ENCODE assay signal across 8 mouse cellular contexts in the genomic region with DNA sequence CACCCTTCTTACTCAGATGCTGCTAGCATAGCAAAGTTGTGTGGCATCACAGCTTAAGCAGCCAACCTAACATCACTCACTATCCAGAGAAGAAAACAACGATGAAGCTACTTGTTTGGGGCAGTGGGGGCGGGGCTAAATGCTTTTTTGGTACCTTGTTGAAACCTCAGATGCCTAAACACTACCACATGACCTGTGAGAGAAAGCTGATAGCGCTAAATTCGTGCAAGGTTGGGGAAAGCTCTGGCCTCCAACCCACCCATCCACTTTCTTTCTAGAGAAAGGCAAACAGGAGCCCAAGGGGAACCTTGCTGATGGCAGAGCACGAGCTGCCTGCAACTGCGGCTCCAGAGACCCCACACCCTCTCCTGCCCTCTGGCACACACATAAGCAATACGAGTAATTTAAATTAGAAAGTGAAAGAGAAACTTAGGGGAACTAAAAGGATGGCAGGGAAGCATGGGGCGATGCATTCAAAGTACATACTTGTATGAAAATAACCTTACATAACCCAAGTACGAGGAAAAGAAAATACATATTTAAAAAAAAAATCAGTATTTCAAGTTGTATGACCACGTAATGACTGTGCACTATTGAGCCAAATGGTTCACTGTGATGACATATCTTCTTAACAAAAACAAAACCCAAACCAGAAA. TPM values are rescaled to one million over a fixed set of nuclear protein-coding genes. Genes with fewer than 3 reads are reported as not detected.
DNase-seq lines count a peak whose midpoint lies in the region; ATAC-seq lines count a peak whose summit lies in the region.

No protein-coding gene starts in this region.

- H3K4me1 ChIP-seq in liver, embryonic 16.5 days (ENCODE audit: control insufficient read depth, low read depth, low read length): peaks cover 14% of the 10 kb centered on the region
- H3K4me1 ChIP-seq in stomach, embryonic 14.5 days (ENCODE audit: control insufficient read depth, insufficient read depth, low read length): peaks cover 17% of the 10 kb centered on the region

- H3K4me2 ChIP-seq in liver, embryonic 16.5 days (ENCODE audit: low read depth, low read length): peak overlapping the region; percentile 46
- no peak overlapping the region for H3K4me2 ChIP-seq in stomach, embryonic 14.5 days (replicated peaks; ENCODE audit: low read depth, low read length)

- H3K9ac ChIP-seq in liver, embryonic 16.5 days (ENCODE audit: low read depth, low read length): no peak overlapping the region; the same call in 1 of the 2 replicates
- no peak overlapping the region for H3K9ac ChIP-seq in stomach, embryonic 14.5 days (replicated peaks; ENCODE audit: low read depth, low read length)

- peak; percentile 60 for DNase-seq in gastrocnemius, adult 18-20 months (ENCODE audit: low spot score)
- no peak for DNase-seq in gastrocnemius, postnatal 10 days
- peak; percentile 77 for DNase-seq in CD4-positive, CD25-positive, alpha-beta regulatory T cell, adult 2 months (ENCODE audit: low read depth, low spot score)
- peak; percentile 27 to 49 for DNase-seq in gastrocnemius, adult 8-10 months (ENCODE audit: low spot score in 2 of 2)
- no peak for DNase-seq in MN1 (ENCODE audit: low spot score)
- DNase-seq in yolk sac, embryonic 10.5 days (ENCODE audit: low spot score): no peak

- no peaks in the 10 kb centered on the region for H3K27me3 ChIP-seq in liver, embryonic 16.5 days (ENCODE audit: control insufficient read depth, insufficient read depth, low read depth, low read length)
- H3K27me3 ChIP-seq in stomach, embryonic 14.5 days (ENCODE audit: control insufficient read depth, insufficient read depth, low read length): no peaks in the 10 kb centered on the region

- peak overlapping the region; percentile 32; the same call in 1 of the 2 replicates for H3K4me3 ChIP-seq in liver, embryonic 16.5 days (ENCODE audit: low read depth, low read length)
- H3K4me3 ChIP-seq in stomach, embryonic 14.5 days (ENCODE audit: low read depth, low read length): no peak overlapping the region

- H3K27ac ChIP-seq in liver, embryonic 16.5 days (ENCODE audit: low read length): no peak overlapping the region
- H3K27ac ChIP-seq in stomach, embryonic 14.5 days (ENCODE audit: low read length): peak overlapping the region; percentile 15; the same call in 1 of the 2 replicates

- 33% methylated on average over 10 of the region's 10 CpGs for WGBS in liver, embryonic 16.5 days (ENCODE audit: insufficient replicate concordance)
- WGBS in stomach, embryonic 14.5 days: 45% methylated on average over 10 of the region's 10 CpGs

- ATAC-seq in liver, embryonic 16.5 days (ENCODE audit: low read depth): no peak
- ATAC-seq in stomach, embryonic 14.5 days (ENCODE audit: insufficient number of reproducible peaks, insufficient read depth, low FRiP score, low read depth): no peak

- no peaks in the 10 kb centered on the region for H3K36me3 ChIP-seq in liver, embryonic 16.5 days (ENCODE audit: control insufficient read depth, insufficient read depth)
- H3K36me3 ChIP-seq in stomach, embryonic 14.5 days (ENCODE audit: control insufficient read depth, insufficient read depth, low read length): 0 out of 2 replicates have a peak, but pooled peaks cover 7% of the 10 kb centered on the region

- H3K9me3 ChIP-seq in liver, embryonic 16.5 days (replicated peaks; ENCODE audit: control insufficient read depth, low read length): no peaks in the 10 kb centered on the region
- no peaks in the 10 kb centered on the region for H3K9me3 ChIP-seq in stomach, embryonic 14.5 days (ENCODE audit: control insufficient read depth, low read depth, low read length)

RNA-seq across cellular contexts. Expression of a gene that starts 7.7 kb away (rescaled TPM):
- 100 to 1,000 TPM; 151 to 156 TPM for total RNA-seq in gastrocnemius, adult 18-20 months (2021)
- 100 to 1,000 TPM; 102 to 121 TPM for total RNA-seq in gastrocnemius, postnatal 10 days (2021)
- total RNA-seq in gastrocnemius, adult 8-10 months (2022): 100 to 1,000 TPM; 178 to 234 (median 186) TPM
- 0.56 and 0.64 TPM in 2 replicates for polyA plus RNA-seq in liver, embryonic 16.5 days (2015; fragmentation: Nextera tagmentation; extraction: Ambion mirVana)
- polyA plus RNA-seq in stomach, embryonic 14.5 days (2014; fragmentation: Nextera tagmentation; extraction: Ambion mirVana): 6.6 and 8.5 TPM in 2 replicates

Comparison
In these comparisons a context has a peak if more than half of its experiments do, and no peak if none do; other contexts are left out.
1. DNase-seq: peak in gastrocnemius, adult 18-20 months (single experiment), CD4-positive, CD25-positive, alpha-beta regulatory T cell, adult 2 months (single experiment) and gastrocnemius, adult 8-10 months (2 of 2); none in gastrocnemius, postnatal 10 days (single experiment), MN1 (single experiment) and yolk sac, embryonic 10.5 days (single experiment).